Mouse (Mus musculus): Measurements from ENCODE around the gene Nolc1. TPM values are rescaled to one million over a fixed set of nuclear protein-coding genes. Genes with fewer than 3 reads are reported as not detected.
A peak's percentile ranks its signal among the peaks of the same experiment; 100 is the strongest.

Gene Nolc1
- polyA plus RNA-seq, 1 experiment from 2014 or later: 48.9 TPM

- Histone ChIP-seq H3K9me3 (no peaks in the 10 kb centered on the region), H3K9ac (peak overlapping the region; percentile 92; the same call in 1 of the 2 replicates), H3K4me3 (peak overlapping the region; percentile 90; the same call in 1 of the 2 replicates), H3K36me3 (peaks cover 23% of the 10 kb centered on the region), H3K27me3 (replicated peaks) (no peaks in the 10 kb centered on the region), H3K27ac (replicated peaks) (no peak overlapping the region), H3K4me1 (peaks cover 34% of the 10 kb centered on the region), H3K4me2 (peak overlapping the region; percentile 91)
- ATAC-seq (ENCODE audit: extremely low read depth, insufficient number of reproducible peaks, low FRiP score, low TSS enrichment): no peak
- 88% methylated on average over 7 of the region's 7 CpGs for WGBS
Measured at GRCm38 (mm10) chr19:46058466-46058865, 17.2 kb upstream of the Nolc1 start.

GRCm38 (mm10) chr19:46060845-46061244 is 14.8 kb upstream of the Nolc1 start:
- Histone ChIP-seq H3K9ac (no peak overlapping the region), H3K4me1 (peaks cover 31% of the 10 kb centered on the region), H3K36me3 (peaks cover 47% of the 10 kb centered on the region), H3K27me3 (replicated peaks) (no peaks in the 10 kb centered on the region), H3K27ac (replicated peaks) (no peak overlapping the region), H3K4me3 (no peak overlapping the region), H3K4me2 (no peak overlapping the region), H3K9me3 (no peaks in the 10 kb centered on the region)
- no peak for ATAC-seq (ENCODE audit: extremely low read depth, insufficient number of reproducible peaks, low FRiP score, low TSS enrichment)
- 55% methylated on average over 6 of the region's 6 CpGs for WGBS

- 80% methylated on average over 10 of the region's 10 CpGs for WGBS
- Histone ChIP-seq H3K9ac (no peak overlapping the region), H3K27me3 (replicated peaks) (no peaks in the 10 kb centered on the region), H3K9me3 (no peaks in the 10 kb centered on the region), H3K4me3 (no peak overlapping the region), H3K4me1 (no peaks in the 10 kb centered on the region; the same call in 1 of the 2 replicates), H3K4me2 (no peak overlapping the region), H3K27ac (replicated peaks) (no peak overlapping the region), H3K36me3 (peaks cover 100% of the 10 kb centered on the region)
- no peak for ATAC-seq (ENCODE audit: extremely low read depth, insufficient number of reproducible peaks, low FRiP score, low TSS enrichment)
Measured at GRCm38 (mm10) chr19:46068054-46068453, 7.6 kb upstream of the Nolc1 start.

- Histone ChIP-seq H3K9ac (no peak overlapping the region), H3K4me2 (no peak overlapping the region), H3K36me3 (peaks cover 65% of the 10 kb centered on the region), H3K27ac (replicated peaks) (no peak overlapping the region), H3K27me3 (replicated peaks) (no peaks in the 10 kb centered on the region), H3K9me3 (no peaks in the 10 kb centered on the region), H3K4me3 (no peak overlapping the region), H3K4me1 (peaks cover 19% of the 10 kb centered on the region)
- no peak for ATAC-seq (ENCODE audit: extremely low read depth, insufficient number of reproducible peaks, low FRiP score, low TSS enrichment)
- 86% methylated on average over 7 of the region's 7 CpGs for WGBS
Measured at GRCm38 (mm10) chr19:46073285-46073684, 2.4 kb upstream of the Nolc1 start.

GRCm38 (mm10) chr19:46074266-46074665 is 1.4 kb upstream of the Nolc1 start:
- H3K27ac ChIP-seq (replicated peaks): no peak overlapping the region
- peaks cover 19% of the 10 kb centered on the region for H3K4me1 ChIP-seq
- no peak overlapping the region for H3K9ac ChIP-seq
- H3K9me3 ChIP-seq: no peaks in the 10 kb centered on the region
- ATAC-seq (ENCODE audit: extremely low read depth, insufficient number of reproducible peaks, low FRiP score, low TSS enrichment): no peak
- no peak overlapping the region for H3K4me2 ChIP-seq
- no peaks in the 10 kb centered on the region for H3K27me3 ChIP-seq (replicated peaks)
- 70% methylated on average over 5 of the region's 5 CpGs for WGBS
- H3K4me3 ChIP-seq: no peak overlapping the region
- peaks cover 65% of the 10 kb centered on the region for H3K36me3 ChIP-seq

GRCm38 (mm10) chr19:46078535-46078934 is 2.9 kb downstream of the Nolc1 start:
- no peak overlapping the region for H3K27ac ChIP-seq (replicated peaks)
- H3K27me3 ChIP-seq (replicated peaks): no peaks in the 10 kb centered on the region
- H3K4me1 ChIP-seq: peaks cover 19% of the 10 kb centered on the region
- 68% methylated on average over 3 of the region's 3 CpGs for WGBS
- H3K9me3 ChIP-seq: no peaks in the 10 kb centered on the region
- H3K4me3 ChIP-seq: no peak overlapping the region
- no peak overlapping the region for H3K9ac ChIP-seq
- ATAC-seq (ENCODE audit: extremely low read depth, insufficient number of reproducible peaks, low FRiP score, low TSS enrichment): no peak
- H3K4me2 ChIP-seq: no peak overlapping the region
- peaks cover 65% of the 10 kb centered on the region for H3K36me3 ChIP-seq

- Histone ChIP-seq H3K9me3 (no peaks in the 10 kb centered on the region), H3K27me3 (replicated peaks) (0 out of 2 replicates have a peak, but pooled peaks cover 3% of the 10 kb centered on the region), H3K27ac (replicated peaks) (no peak overlapping the region), H3K4me2 (no peak overlapping the region), H3K9ac (no peak overlapping the region), H3K4me1 (peaks cover 10% of the 10 kb centered on the region), H3K4me3 (no peak overlapping the region), H3K36me3 (peaks cover 59% of the 10 kb centered on the region)
- 93% methylated on average over 8 of the region's 8 CpGs for WGBS
- ATAC-seq (ENCODE audit: extremely low read depth, insufficient number of reproducible peaks, low FRiP score, low TSS enrichment): no peak
Measured at GRCm38 (mm10) chr19:46085185-46085584, 9.5 kb downstream of the Nolc1 start.

GRCm38 (mm10) chr19:46086337-46086736 is 10.7 kb downstream of the Nolc1 start:
- no peak overlapping the region for H3K4me2 ChIP-seq
- no peak overlapping the region for H3K4me3 ChIP-seq
- 0 out of 2 replicates have a peak, but pooled peaks cover 3% of the 10 kb centered on the region for H3K27me3 ChIP-seq (replicated peaks)
- H3K4me1 ChIP-seq: peaks cover 10% of the 10 kb centered on the region
- H3K9ac ChIP-seq: no peak overlapping the region
- WGBS: 41% methylated on average over 3 of the region's 3 CpGs
- no peak for ATAC-seq (ENCODE audit: extremely low read depth, insufficient number of reproducible peaks, low FRiP score, low TSS enrichment)
- H3K36me3 ChIP-seq: peaks cover 47% of the 10 kb centered on the region
- H3K27ac ChIP-seq (replicated peaks): no peak overlapping the region
- H3K9me3 ChIP-seq: no peaks in the 10 kb centered on the region

- no peak for ATAC-seq (ENCODE audit: extremely low read depth, insufficient number of reproducible peaks, low FRiP score, low TSS enrichment)
- no peak overlapping the region for H3K9ac ChIP-seq
- no peak overlapping the region for H3K27ac ChIP-seq (replicated peaks)
- no peak overlapping the region for H3K4me2 ChIP-seq
- H3K36me3 ChIP-seq: peaks cover 32% of the 10 kb centered on the region
- WGBS: 53% methylated on average over 7 of the region's 7 CpGs
- 0 out of 2 replicates have a peak, but pooled peaks cover 3% of the 10 kb centered on the region for H3K27me3 ChIP-seq (replicated peaks)
- peaks cover 10% of the 10 kb centered on the region for H3K4me1 ChIP-seq
- H3K9me3 ChIP-seq: no peaks in the 10 kb centered on the region
- no peak overlapping the region for H3K4me3 ChIP-seq
Measured at GRCm38 (mm10) chr19:46087871-46088270, 12.2 kb downstream of the Nolc1 start.

- WGBS: 77% methylated on average over 4 of the region's 4 CpGs
- no peak overlapping the region for H3K4me3 ChIP-seq
- no peak overlapping the region for H3K9ac ChIP-seq
- H3K4me2 ChIP-seq: no peak overlapping the region
- 0 out of 2 replicates have a peak, but pooled peaks cover 3% of the 10 kb centered on the region for H3K27me3 ChIP-seq (replicated peaks)
- no peak overlapping the region for H3K27ac ChIP-seq (replicated peaks)
- H3K9me3 ChIP-seq: peaks cover 3% of the 10 kb centered on the region; the same call in 1 of the 2 replicates
- H3K36me3 ChIP-seq: no peaks in the 10 kb centered on the region
- H3K4me1 ChIP-seq: peaks cover 10% of the 10 kb centered on the region
- no peak for ATAC-seq (ENCODE audit: extremely low read depth, insufficient number of reproducible peaks, low FRiP score, low TSS enrichment)
Measured at GRCm38 (mm10) chr19:46091641-46092040, 16.0 kb downstream of the Nolc1 start.

GRCm38 (mm10) chr19:46094144-46094543 is 18.5 kb downstream of the Nolc1 start:
- peaks cover 3% of the 10 kb centered on the region; the same call in 1 of the 2 replicates for H3K9me3 ChIP-seq
- no peak overlapping the region for H3K27ac ChIP-seq (replicated peaks)
- no peak overlapping the region for H3K4me3 ChIP-seq
- H3K9ac ChIP-seq: no peak overlapping the region
- H3K4me2 ChIP-seq: no peak overlapping the region
- H3K4me1 ChIP-seq: no peaks in the 10 kb centered on the region
- H3K27me3 ChIP-seq (replicated peaks): 0 out of 2 replicates have a peak, but pooled peaks cover 2% of the 10 kb centered on the region
- ATAC-seq (ENCODE audit: extremely low read depth, insufficient number of reproducible peaks, low FRiP score, low TSS enrichment): no peak
- H3K36me3 ChIP-seq: no peaks in the 10 kb centered on the region
- 82% methylated on average over 2 of the region's 2 CpGs for WGBS

- 76% methylated on average over 4 of the region's 4 CpGs for WGBS
- ATAC-seq (ENCODE audit: extremely low read depth, insufficient number of reproducible peaks, low FRiP score, low TSS enrichment): no peak
- H3K27me3 ChIP-seq (replicated peaks): no peaks in the 10 kb centered on the region
- H3K4me2 ChIP-seq: no peak overlapping the region
- no peaks in the 10 kb centered on the region for H3K36me3 ChIP-seq
- no peaks in the 10 kb centered on the region for H3K4me1 ChIP-seq
- peaks cover 3% of the 10 kb centered on the region; the same call in 1 of the 2 replicates for H3K9me3 ChIP-seq
- no peak overlapping the region for H3K9ac ChIP-seq
- H3K4me3 ChIP-seq: no peak overlapping the region
- H3K27ac ChIP-seq (replicated peaks): no peak overlapping the region
Measured at GRCm38 (mm10) chr19:46095291-46095690, 19.6 kb downstream of the Nolc1 start.

Measured in heart, embryonic 13.5 days (tissue).